Mouse (Mus musculus) cerebellum, postnatal 14 days (tissue): ENCODE results near the gene Dusp18.

Source experiments
- DNase-seq, 2 experiments: peaks; one replicate each; pipeline ENCODE4 v3.0.0; 2021; ENCODE audit warnings: mixed read lengths in 2 of 2

The Dusp18 gene

DNA sequence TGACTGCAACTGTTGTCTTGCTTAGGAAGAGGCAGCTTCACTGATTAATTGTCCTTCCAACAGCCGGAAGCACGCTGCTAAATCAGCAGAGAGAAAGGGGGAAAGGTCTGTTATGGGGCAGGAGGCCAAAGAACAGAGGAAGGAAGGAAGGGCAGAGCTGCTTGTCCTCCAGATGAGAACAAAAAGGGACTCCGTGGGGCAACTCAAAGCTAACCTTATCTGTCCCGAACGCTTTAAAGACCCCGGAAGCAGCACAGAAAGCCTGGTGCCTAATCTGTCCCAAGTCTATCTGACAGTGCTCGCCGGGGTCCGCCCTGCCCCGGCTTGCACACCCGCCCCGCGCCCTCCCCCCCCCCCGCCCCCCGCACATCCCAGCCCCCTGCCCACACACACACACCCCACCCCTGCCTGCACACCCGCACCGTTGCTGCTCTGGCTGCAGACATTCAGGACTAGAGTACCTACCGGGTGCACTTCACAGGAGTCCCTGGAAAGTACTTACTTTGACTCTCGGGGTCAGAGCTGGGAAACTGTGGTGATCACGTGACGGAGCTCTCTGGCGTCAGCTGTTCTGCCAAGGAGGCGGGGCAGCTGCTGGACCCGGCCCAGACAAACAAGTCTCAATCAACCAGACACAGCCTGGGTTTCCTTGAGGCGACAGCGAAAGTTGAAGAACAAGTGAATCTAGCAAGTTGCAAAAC is 36.6 kb downstream of the Dusp18 start, which contains the start of gene Tcn2:
Tcn2 (minus strand) TSS at position 649 of the 701 bp plus-strand sequence.
- peak; percentile 62 to 81 for DNase-seq

DNA sequence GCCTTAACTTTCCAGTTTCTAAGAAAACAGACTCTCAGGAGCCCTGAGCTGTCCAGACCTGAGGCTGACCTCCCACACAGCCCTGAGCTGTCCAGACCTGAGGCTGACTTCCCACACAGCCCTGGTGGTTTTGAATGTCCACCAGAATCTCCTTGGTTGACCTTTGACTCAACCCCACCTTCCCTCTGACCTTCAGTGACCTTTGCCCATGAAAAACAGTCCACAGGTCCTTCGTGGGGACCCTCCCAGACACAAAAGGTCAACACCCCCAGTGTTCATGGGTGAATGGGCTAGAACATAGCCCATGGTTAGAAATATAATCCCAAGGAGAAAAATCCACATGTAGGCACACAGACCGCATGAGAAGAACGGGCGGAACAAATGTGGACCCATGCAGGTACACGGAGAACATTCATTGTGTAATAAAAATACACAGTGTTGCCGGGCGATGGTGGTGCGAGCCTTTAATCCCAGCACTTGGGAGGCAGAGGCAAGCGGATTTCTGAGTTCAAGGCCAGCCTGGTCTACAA is 38.8 kb downstream of the Dusp18 start:
- DNase-seq: no peak

DNA sequence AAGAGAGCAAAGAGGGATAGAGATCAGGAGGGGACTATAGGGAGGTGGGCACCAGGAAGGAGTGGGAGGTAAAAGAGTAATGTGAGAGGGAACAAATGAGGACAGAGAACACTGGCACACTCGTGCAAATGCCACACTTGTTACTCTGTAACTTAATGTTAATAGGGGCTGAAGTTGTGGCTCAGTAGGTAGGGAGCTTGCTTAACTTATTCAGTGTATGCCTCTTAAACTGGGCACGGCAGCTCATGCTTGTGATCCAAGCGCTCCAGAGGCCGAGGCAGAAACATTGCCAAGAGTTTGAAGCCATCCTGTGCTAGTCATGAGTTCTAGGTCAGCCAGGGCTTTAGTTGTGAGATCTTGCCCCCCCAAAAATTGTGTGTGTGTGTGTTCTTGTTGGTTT is 40.1 kb downstream of the Dusp18 start:
- no peak for DNase-seq

DNA sequence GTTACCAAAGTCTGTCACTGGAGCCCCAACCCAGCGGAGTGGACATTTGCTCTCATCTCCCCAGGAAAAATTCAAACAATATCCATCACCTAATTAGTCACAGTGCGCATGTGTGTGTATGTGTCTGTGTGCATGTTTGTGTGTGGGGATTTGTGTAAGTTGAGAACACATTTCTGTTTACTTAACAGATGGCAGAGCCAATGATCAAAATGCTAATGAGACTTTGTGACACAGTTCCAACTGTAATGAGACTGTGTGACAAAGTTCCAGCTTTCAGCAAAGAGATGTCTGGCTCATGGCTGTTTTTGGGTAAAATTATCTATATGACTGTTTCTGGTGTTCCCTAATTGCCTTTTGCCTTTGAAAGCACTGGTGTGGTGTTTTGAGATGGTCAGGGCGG is 41.3 kb downstream of the Dusp18 start:
- no peak for DNase-seq

DNA sequence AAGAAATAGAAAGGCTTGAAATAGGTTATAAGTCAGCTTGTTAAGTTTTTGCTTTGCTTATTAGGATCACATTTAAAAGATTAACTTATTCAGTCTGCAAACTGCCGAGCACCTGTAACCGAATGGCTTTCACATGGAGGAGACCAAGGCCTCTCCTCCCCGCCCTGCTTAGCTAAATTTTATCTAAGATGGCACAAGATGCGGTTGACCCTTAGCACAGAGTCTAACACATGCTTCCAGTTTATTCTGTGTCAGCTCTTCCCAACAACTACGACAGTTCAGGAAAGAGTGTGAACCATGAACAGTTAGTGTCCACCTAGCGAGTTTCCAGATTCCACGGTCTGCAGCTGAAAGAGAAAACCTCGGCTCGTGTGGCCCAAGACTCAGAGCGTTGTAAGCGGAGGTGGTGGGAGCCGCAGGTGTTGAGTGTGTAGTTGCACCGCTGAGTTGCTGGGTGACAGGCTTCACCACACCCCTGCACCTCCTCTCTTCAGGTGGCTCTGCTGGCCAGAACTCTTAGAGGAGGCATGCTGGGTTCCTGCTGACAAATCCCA is 42.4 kb downstream of the Dusp18 start:
- no peak for DNase-seq

DNA sequence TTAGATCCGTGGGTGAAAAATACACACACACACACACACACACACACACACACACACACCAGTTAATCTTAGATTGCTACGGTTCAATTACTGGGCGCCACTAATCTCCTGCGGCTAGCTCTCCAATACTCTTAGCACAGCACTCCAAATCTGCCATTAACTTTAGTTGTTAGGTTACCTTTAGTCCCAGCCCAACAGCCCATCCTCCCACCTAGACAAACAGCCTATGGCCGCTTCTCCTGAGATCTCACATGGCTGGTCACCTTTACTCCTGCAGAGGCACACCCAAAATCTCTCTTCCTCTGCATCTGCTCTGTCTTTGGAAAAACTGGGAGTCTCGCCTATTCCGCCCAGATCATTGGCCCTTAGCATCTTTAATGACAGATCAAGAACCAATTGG is 46.3 kb downstream of the Dusp18 start:
- no peak for DNase-seq

DNA sequence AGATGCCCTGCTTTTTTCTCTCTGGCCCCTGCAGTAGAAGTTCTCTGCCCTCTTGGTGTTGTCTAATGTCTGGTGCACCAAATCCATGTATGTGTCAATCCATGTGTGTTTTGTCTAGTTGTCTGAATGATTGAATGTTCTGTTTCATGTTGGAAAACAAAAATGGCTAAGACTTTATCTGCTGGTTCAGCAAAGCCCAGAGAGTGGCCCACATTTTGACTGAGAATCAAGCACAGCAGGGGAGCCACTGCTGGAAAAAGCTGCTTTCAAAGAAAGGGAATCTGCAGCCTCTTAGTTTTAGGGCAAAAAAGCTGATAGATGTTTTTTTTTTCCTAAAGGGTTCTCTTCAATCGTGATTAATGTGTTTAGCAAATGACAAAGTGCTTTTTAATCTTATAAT is 51.3 kb downstream of the Dusp18 start:
- DNase-seq: no peak
